Mouse (Mus musculus) embryonic fibroblast, embryonic 13.5 days (primary cell): Measurements from ENCODE around the gene Lmo7.

ENCODE experiments used
- CTCF ChIP-seq: IDR thresholded peaks from 2 replicates; pipeline ENCODE4 v1.5.1; 2011; ENCODE audit warnings: mild to moderate bottlenecking, control low read depth, low read length, moderate library complexity, borderline replicate concordance; ENCODE audit not compliant: insufficient read depth
- POLR2A ChIP-seq: IDR thresholded peaks from 2 replicates; pipeline ENCODE4 v1.6.1; 2011; ENCODE audit warnings: low read depth, mild to moderate bottlenecking, control low read depth, low read length, moderate library complexity

- TF ChIP-seq CTCF (no peak), POLR2A (no peak)
Measured at GRCm38 (mm10) chr14:101834109-101834508, 104.4 kb downstream of the Lmo7 start.
